Mouse (Mus musculus) neural tube, embryonic 14.5 days (tissue): Measurements from ENCODE around the gene Mthfsd. TPM values are rescaled to one million over a fixed set of nuclear protein-coding genes. Genes with fewer than 3 reads are reported as not detected.

Experiments used
- ATAC-seq: fragments of 200-750 bp; cut with Nextera tagmentation; 2 replicates; pipeline ENCODE4 v1.8.0; 2017; ENCODE audit warnings: low read depth, mild to moderate bottlenecking, moderate TSS enrichment, moderate library complexity
- H3K27ac ChIP-seq: fragments of 300-500 bp; sonication (generic); 2 replicates; pipeline ENCODE4 v1.5.1; 2014; ENCODE audit warnings: low read depth, mild to moderate bottlenecking, control low read depth, low read length, moderate library complexity, mixed read lengths
- H3K27me3 ChIP-seq: fragments of 300-500 bp; sonication (generic); 2 replicates; pipeline ENCODE4 v1.6.1; 2014; ENCODE audit warnings: low read length; ENCODE audit not compliant: control insufficient read depth, insufficient read depth
- H3K36me3 ChIP-seq: fragments of 300-500 bp; sonication (generic); 2 replicates; pipeline ENCODE4 v1.6.1; 2014; ENCODE audit warnings: low read length, mixed read lengths; ENCODE audit not compliant: control insufficient read depth, insufficient read depth
- H3K4me1 ChIP-seq: fragments of 300-500 bp; sonication (generic); 2 replicates; pipeline ENCODE4 v1.6.1; 2014; ENCODE audit warnings: low read length; ENCODE audit not compliant: control insufficient read depth, insufficient read depth
- H3K4me2 ChIP-seq: fragments of 300-500 bp; sonication (generic); 2 replicates; pipeline ENCODE4 v1.6.1; 2014; ENCODE audit warnings: mild to moderate bottlenecking, low read depth, low read length, control low read depth
- H3K4me3 ChIP-seq: fragments of 300-500 bp; sonication (generic); 2 replicates; pipeline ENCODE4 v1.5.1; 2014; ENCODE audit warnings: low read depth, low read length, control low read depth, mixed read lengths
- H3K9ac ChIP-seq: fragments of 300-500 bp; sonication (generic); replicated peaks from 2 replicates; pipeline ENCODE4 v1.6.1; 2014; ENCODE audit warnings: low read depth, mild to moderate bottlenecking, control low read depth, low read length, mixed read lengths
- H3K9me3 ChIP-seq: fragments of 300-500 bp; sonication (generic); 2 replicates; pipeline ENCODE4 v1.6.1; 2016; ENCODE audit warnings: low read length; ENCODE audit not compliant: control insufficient read depth
- whole genome bisulfite sequencing: fragments of 180-500 bp; shearing (Covaris S2); extraction: QIAGEN DNeasy Blood & Tissue Kit; methylation state at CpG from one replicate; pipeline ENCODE4 v1.1.7; 2014; 5-methylcytosine and 5-hydroxymethylcytosine counted together
- polyA plus RNA-seq: library from polyadenylated mRNA; unstranded; fragments of >200 nt; fragmentation: Nextera tagmentation; extraction: Ambion mirVana; gene quantifications from 2 replicates; pipeline ENCODE4 v1.2.1, GENCODE M21; 2014

Gene Mthfsd
- polyA plus RNA-seq, 1 experiment from 2014 or later: 43.3 TPM

DNA sequence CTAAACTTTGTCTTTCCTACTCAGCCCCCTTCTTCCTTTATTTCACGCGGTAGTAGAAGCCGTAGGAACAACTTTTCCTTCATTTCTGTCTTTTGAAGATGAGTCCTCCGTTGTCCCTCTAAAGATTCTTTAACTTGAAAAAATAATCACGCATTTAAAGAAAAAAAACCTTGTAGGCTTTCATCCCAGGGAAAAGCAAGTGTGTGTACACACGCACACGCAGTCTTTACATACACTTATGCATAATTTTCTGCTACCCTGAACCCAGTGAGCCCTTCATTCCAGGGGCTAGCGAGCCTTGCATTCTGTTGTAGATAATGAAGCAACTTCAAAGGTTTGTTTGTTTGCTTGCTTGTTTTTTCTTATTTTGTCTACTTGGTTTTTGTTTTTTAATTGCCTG, 19.9 kb downstream of the Mthfsd start:
- no peak overlapping the region for H3K27ac ChIP-seq
- no peak for ATAC-seq
- H3K9ac ChIP-seq: no peak overlapping the region
- H3K4me3 ChIP-seq: no peak overlapping the region
- H3K4me2 ChIP-seq: no peak overlapping the region
- WGBS: 5% methylated on average over 8 of the region's 8 CpGs
- no peaks in the 10 kb centered on the region for H3K9me3 ChIP-seq
- no peaks in the 10 kb centered on the region for H3K36me3 ChIP-seq
- peaks cover 87% of the 10 kb centered on the region for H3K27me3 ChIP-seq
- H3K4me1 ChIP-seq: 0 out of 2 replicates have a peak, but pooled peaks cover 11% of the 10 kb centered on the region

- WGBS: 9% methylated on average over 19 of the region's 19 CpGs
- no peak for ATAC-seq
- Histone ChIP-seq H3K36me3 (no peaks in the 10 kb centered on the region), H3K4me2 (no peak overlapping the region), H3K27me3 (peaks cover 92% of the 10 kb centered on the region), H3K9ac (no peak overlapping the region), H3K27ac (no peak overlapping the region), H3K4me3 (no peak overlapping the region), H3K9me3 (no peaks in the 10 kb centered on the region), H3K4me1 (0 out of 2 replicates have a peak, but pooled peaks cover 11% of the 10 kb centered on the region)
These were observed 21.9 kb downstream of the Mthfsd start for GRCm38 (mm10) chr8:121086004-121086900.

GRCm38 (mm10) chr8:121085561-121085960, 22.6 kb downstream of the Mthfsd start:
- no peak overlapping the region for H3K9ac ChIP-seq
- H3K27me3 ChIP-seq: peaks cover 90% of the 10 kb centered on the region
- H3K4me2 ChIP-seq: no peak overlapping the region
- ATAC-seq: no peak
- H3K4me1 ChIP-seq: 0 out of 2 replicates have a peak, but pooled peaks cover 11% of the 10 kb centered on the region
- H3K4me3 ChIP-seq: no peak overlapping the region
- 30% methylated on average over 3 of the region's 3 CpGs for WGBS
- H3K9me3 ChIP-seq: no peaks in the 10 kb centered on the region
- H3K27ac ChIP-seq: no peak overlapping the region
- H3K36me3 ChIP-seq: no peaks in the 10 kb centered on the region

GRCm38 (mm10) chr8:121085011-121085410, 23.2 kb downstream of the Mthfsd start:
- Histone ChIP-seq H3K9ac (no peak overlapping the region), H3K27me3 (peaks cover 90% of the 10 kb centered on the region), H3K9me3 (no peaks in the 10 kb centered on the region), H3K4me2 (no peak overlapping the region), H3K4me1 (0 out of 2 replicates have a peak, but pooled peaks cover 11% of the 10 kb centered on the region), H3K36me3 (no peaks in the 10 kb centered on the region), H3K27ac (no peak overlapping the region), H3K4me3 (peak overlapping the region; percentile 29; the same call in 1 of the 2 replicates)
- 1% methylated on average over 30 of the region's 30 CpGs for whole genome bisulfite sequencing
- ATAC-seq: no peak

DNA sequence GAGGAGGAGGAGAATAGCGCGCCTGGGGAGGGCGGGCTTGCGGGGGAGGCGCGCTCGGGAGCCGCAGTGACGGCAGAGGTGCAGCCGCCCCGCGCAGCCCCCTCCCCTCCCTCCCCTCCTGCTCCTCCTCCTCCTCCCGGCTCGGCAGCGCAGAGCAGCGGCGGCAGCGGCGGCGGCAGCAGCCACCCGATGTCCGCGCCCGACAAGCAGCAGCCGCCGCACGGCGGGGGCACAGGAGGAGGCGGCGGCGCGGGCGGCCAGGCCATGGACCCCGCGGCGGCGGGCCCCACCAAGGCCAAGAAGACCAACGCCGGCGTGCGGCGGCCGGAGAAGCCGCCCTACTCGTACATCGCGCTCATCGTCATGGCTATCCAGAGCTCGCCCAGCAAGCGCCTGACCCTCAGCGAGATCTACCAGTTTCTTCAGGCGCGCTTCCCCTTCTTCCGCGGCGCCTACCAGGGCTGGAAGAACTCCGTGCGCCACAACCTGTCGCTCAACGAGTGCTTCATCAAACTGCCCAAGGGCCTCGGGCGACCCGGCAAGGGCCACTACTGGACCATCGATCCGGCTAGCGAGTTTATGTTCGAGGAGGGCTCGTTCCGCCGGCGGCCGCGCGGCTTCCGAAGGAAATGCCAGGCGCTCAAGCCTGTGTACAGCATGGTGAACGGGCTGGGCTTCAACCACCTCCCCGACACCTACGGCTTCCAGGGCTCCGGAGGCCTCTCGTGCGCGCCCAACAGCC, 23.8 kb downstream of the Mthfsd start, which contains the start of gene Foxf1:
TSS of gene Foxf1 (plus strand) at position 177 of the 742 bp plus-strand sequence.
- WGBS: under 1% methylated on average over 43 of the region's 83 CpGs
- peaks cover 88% of the 10 kb centered on the region for H3K27me3 ChIP-seq
- no peaks in the 10 kb centered on the region for H3K36me3 ChIP-seq
- H3K9me3 ChIP-seq: no peaks in the 10 kb centered on the region
- peak within 1 kb of the TSS; percentile 56 for H3K4me2 ChIP-seq
- ATAC-seq: no peak
- H3K4me3 ChIP-seq: peak within 1 kb of the TSS; percentile 29
- 0 out of 2 replicates have a peak, but pooled peaks cover 11% of the 10 kb centered on the region for H3K4me1 ChIP-seq
- H3K9ac ChIP-seq: no peak within 1 kb of the TSS; the same call in 1 of the 2 replicates
- no peak within 1 kb of the TSS for H3K27ac ChIP-seq

DNA sequence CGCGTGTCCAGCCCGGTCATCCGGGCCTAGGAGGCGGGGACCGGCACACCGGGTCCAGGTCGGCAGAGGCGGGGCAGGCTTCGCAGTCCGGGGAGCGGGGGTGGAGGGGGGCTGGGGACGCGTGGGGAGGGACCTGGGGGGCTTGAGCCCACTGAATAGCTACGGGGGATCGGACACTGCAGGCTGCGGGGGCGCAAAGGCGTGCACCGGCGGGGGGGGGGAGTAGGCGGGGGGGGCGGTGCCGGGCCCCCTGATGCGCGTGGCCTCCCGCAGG, 24.3 kb downstream of the Mthfsd start:
- Histone ChIP-seq H3K9me3 (no peaks in the 10 kb centered on the region), H3K27ac (no peak overlapping the region), H3K27me3 (peaks cover 86% of the 10 kb centered on the region), H3K4me2 (peak overlapping the region; percentile 56), H3K4me3 (peak overlapping the region; percentile 29), H3K36me3 (no peaks in the 10 kb centered on the region), H3K4me1 (0 out of 2 replicates have a peak, but pooled peaks cover 11% of the 10 kb centered on the region), H3K9ac (no peak overlapping the region; the same call in 1 of the 2 replicates)
- ATAC-seq: no peak
- 3% methylated on average over 12 of the region's 27 CpGs for WGBS

- WGBS: under 1% methylated on average over 89 of the region's 89 CpGs
- no peak for ATAC-seq
- no peak overlapping the region for H3K9ac ChIP-seq
These were observed 24.9 kb downstream of the Mthfsd start for GRCm38 (mm10) chr8:121083093-121083935.

GRCm38 (mm10) chr8:121082218-121083092, 25.7 kb downstream of the Mthfsd start:
- H3K9ac ChIP-seq: no peak overlapping the region
- no peak overlapping the region for H3K27ac ChIP-seq
- H3K4me3 ChIP-seq: no peak overlapping the region
- H3K4me2 ChIP-seq: peak overlapping the region; percentile 56; the same call in 1 of the 2 replicates
- H3K27me3 ChIP-seq: peaks cover 87% of the 10 kb centered on the region
- no peaks in the 10 kb centered on the region for H3K36me3 ChIP-seq
- H3K4me1 ChIP-seq: 0 out of 2 replicates have a peak, but pooled peaks cover 11% of the 10 kb centered on the region
- ATAC-seq: no peak
- under 1% methylated on average over 57 of the region's 57 CpGs for WGBS
- no peaks in the 10 kb centered on the region for H3K9me3 ChIP-seq

More at GRCm38 (mm10) chr8:121083093-121083935, 24.9 kb downstream of the Mthfsd start:
- Histone ChIP-seq H3K9me3 (no peaks in the 10 kb centered on the region), H3K27ac (no peak overlapping the region), H3K27me3 (peaks cover 86% of the 10 kb centered on the region), H3K4me3 (peak overlapping the region; percentile 29), H3K4me2 (peak overlapping the region; percentile 56), H3K4me1 (0 out of 2 replicates have a peak, but pooled peaks cover 11% of the 10 kb centered on the region), H3K36me3 (no peaks in the 10 kb centered on the region)
